Mouse (Mus musculus): ENCODE data around the gene Rasd2.

DNA sequence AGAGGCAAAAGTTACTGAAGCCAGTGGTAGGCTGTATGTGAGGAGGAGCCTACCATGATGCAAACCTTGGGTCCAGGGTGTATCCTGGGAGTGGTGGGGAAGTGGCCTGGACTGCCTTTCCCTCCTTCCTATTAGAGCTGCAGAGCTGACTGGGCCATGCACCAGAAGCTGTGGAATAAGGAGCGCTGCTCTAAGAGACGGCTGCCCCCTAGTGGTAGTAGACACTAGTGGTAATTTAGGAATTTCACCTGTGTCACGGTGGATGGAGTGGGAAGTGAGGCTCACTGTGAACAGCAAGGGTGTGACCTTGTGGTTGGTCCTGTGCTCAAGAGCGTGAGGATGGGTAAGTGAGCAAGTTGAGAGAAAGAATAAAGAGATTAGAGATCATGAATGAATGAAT, 4.2 kb downstream of the Rasd2 start:
- TF ChIP-seq POLR2A (IDR thresholded peaks at IDR 0.05; ENCODE audit: borderline replicate concordance, extremely low read depth, insufficient read depth, insufficient read length, poor library complexity, severe bottlenecking): no peak
- peak; percentile 72; the same call in 1 of the 2 replicates for TF ChIP-seq CTCF (IDR thresholded peaks at IDR 0.05; ENCODE audit: borderline replicate concordance, extremely low read depth, insufficient read depth, insufficient read length)
